Mouse (Mus musculus) stomach, embryonic 14.5 days (tissue): ENCODE data around the gene Jmjd1c. TPM values are rescaled to one million over a fixed set of nuclear protein-coding genes. Genes with fewer than 3 reads are reported as not detected.

Experiments used
- ATAC-seq: fragments of 200-750 bp; cut with Nextera tagmentation; 2 replicates; pipeline ENCODE4 v1.8.0; 2017; ENCODE audit warnings: low read depth, moderate TSS enrichment; ENCODE audit not compliant: insufficient number of reproducible peaks, insufficient read depth, low FRiP score
- H3K27ac ChIP-seq: fragments of 300-500 bp; sonication (generic); 2 replicates; pipeline ENCODE4 v1.5.1; 2014; ENCODE audit warnings: mild to moderate bottlenecking, low read length, moderate library complexity, mixed read lengths
- H3K27me3 ChIP-seq: fragments of 300-500 bp; sonication (generic); 2 replicates; pipeline ENCODE4 v1.6.1; 2014; ENCODE audit warnings: low read length, control low read depth, mixed read lengths; ENCODE audit not compliant: control insufficient read depth, insufficient read depth
- H3K36me3 ChIP-seq: fragments of 300-500 bp; sonication (generic); 2 replicates; pipeline ENCODE4 v1.6.1; 2014; ENCODE audit warnings: mild to moderate bottlenecking, control low read depth, low read length, moderate library complexity, mixed read lengths; ENCODE audit not compliant: control insufficient read depth, insufficient read depth
- H3K4me1 ChIP-seq: fragments of 300-500 bp; sonication (generic); 2 replicates; pipeline ENCODE4 v1.6.1; 2014; ENCODE audit warnings: low read length, control low read depth, mixed read lengths; ENCODE audit not compliant: control insufficient read depth, insufficient read depth
- H3K4me2 ChIP-seq: fragments of 300-500 bp; sonication (generic); replicated peaks from 2 replicates; pipeline ENCODE4 v1.6.1; 2014; ENCODE audit warnings: low read depth, low read length, control low read depth
- H3K4me3 ChIP-seq: fragments of 300-500 bp; sonication (generic); 2 replicates; pipeline ENCODE4 v1.5.1; 2014; ENCODE audit warnings: low read depth, low read length, control low read depth
- H3K9ac ChIP-seq: fragments of 300-500 bp; sonication (generic); replicated peaks from 2 replicates; pipeline ENCODE4 v1.6.1; 2014; ENCODE audit warnings: low read depth, mild to moderate bottlenecking, control low read depth, low read length, moderate library complexity, mixed read lengths
- H3K9me3 ChIP-seq: fragments of 300-500 bp; sonication (generic); 2 replicates; pipeline ENCODE4 v1.6.1; 2016; ENCODE audit warnings: low read depth, low read length, control low read depth; ENCODE audit not compliant: control insufficient read depth
- whole genome bisulfite sequencing: fragments of 180-500 bp; shearing (Covaris S2); extraction: QIAGEN DNeasy Blood & Tissue Kit; methylation state at CpG from one replicate; pipeline ENCODE4 v1.1.7; 2014; 5-methylcytosine and 5-hydroxymethylcytosine counted together
- polyA plus RNA-seq: library from polyadenylated mRNA; unstranded; fragments of >200 nt; fragmentation: Nextera tagmentation; extraction: Ambion mirVana; gene quantifications from 2 replicates; pipeline ENCODE4 v1.2.1, GENCODE M21; 2014

Gene Jmjd1c
- polyA plus RNA-seq, 1 experiment from 2014 or later = 58.2 TPM

DNA sequence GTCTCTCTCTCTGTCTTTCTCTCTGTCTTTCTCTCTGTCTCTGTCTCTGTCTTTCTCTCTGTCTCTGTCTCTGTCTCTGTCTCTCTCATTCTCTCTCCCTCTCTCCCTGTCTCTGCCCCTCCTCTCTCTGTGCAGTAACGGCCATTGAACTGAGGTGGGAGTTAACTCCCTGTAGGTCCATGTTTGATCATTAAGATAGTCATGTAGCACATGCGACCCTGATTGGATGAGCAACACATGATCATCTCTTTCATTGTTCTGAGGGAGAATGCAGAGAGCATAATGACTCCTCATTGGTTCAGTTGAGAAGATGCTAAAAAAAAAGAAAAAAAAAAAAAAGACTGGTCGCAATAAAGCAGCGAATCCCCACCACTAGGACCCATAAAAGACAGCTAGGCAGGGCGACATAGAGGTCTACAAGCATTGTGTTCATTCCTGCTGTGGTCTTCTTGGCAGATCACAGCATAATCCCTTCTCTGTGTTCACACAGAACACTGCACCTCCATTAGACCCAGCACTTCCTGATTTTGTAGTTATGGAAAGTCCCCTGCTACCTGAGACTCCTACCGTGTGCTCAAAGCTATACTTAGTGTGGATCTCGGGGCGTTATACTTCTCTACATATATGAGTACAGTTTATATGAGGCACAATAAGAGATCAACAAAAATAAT, 200.7 kb downstream of the Jmjd1c start:
- WGBS = 78% methylated on average over 8 of the region's 8 CpGs
- no peak for ATAC-seq

DNA sequence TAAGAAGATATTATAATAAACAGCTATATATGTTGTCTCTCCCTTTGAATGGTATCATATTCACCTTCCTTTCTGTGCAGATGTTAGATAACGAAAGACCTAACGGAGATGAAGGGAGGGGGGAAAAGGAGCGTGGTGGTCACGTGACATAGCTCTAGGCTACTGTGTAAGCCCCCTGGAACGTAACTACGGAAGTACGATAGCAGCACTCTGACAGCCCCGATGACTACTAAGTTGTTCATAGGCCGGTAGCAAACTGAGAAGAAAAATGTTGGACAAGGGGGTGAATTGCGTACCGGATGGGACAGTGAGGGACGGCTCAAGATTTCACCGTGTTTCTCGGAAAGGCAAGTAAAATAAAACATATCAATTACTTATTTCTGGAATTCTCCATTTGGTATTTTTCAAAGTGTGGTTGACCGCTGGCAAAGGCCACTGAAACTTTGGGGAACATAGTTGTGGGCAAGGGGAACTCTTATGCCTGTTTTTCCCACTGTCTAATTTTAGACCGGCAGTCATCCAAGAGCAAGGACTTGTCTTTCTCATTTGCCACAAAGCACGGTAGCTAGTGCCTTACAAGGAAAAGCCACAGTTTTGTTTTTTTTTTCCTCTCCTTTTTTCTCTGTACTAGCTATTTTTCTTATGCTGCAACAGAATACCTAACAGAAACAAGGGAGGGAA, 201.4 kb downstream of the Jmjd1c start:
- 92% methylated on average over 17 of the region's 17 CpGs for WGBS
- Histone ChIP-seq H3K4me1 (no peaks in the 10 kb centered on the region), H3K27me3 (no peaks in the 10 kb centered on the region), H3K9ac (no peak overlapping the region), H3K4me3 (no peak overlapping the region), H3K4me2 (no peak overlapping the region), H3K27ac (no peak overlapping the region), H3K36me3 (no peaks in the 10 kb centered on the region), H3K9me3 (no peaks in the 10 kb centered on the region)
- ATAC-seq = no peak

More for the DNA sequence above, 200.7 kb downstream of the Jmjd1c start:
- H3K4me3 ChIP-seq = no peak overlapping the region
- no peaks in the 10 kb centered on the region for H3K36me3 ChIP-seq
- H3K9me3 ChIP-seq = no peaks in the 10 kb centered on the region
- H3K9ac ChIP-seq = no peak overlapping the region
- no peaks in the 10 kb centered on the region for H3K27me3 ChIP-seq
- no peak overlapping the region for H3K27ac ChIP-seq
- H3K4me1 ChIP-seq = no peaks in the 10 kb centered on the region
- no peak overlapping the region for H3K4me2 ChIP-seq

DNA sequence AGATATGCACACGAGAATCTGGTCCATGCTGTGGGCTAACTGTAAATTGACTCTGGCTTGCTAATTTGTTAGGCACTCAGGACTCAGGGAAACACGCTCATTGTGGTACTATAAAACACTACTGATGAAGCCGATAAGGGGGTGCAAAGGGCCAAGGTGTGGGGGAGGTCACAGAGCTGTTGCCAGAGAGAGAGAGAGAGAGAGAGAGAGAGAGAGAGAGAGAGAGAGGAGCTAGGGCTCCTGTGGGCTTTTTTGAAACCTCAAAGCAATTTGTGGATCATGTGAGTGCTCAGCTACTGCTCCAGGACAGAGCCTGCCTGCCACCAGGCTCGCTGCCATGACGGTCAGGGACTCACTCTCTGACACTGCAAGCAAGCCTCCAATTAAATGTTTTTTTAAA, 202.9 kb downstream of the Jmjd1c start:
- no peak overlapping the region for H3K9ac ChIP-seq
- ATAC-seq = no peak
- no peak overlapping the region for H3K4me2 ChIP-seq
- H3K4me3 ChIP-seq = no peak overlapping the region
- H3K27me3 ChIP-seq = no peaks in the 10 kb centered on the region
- 46% methylated on average over 5 of the region's 5 CpGs for WGBS
- H3K36me3 ChIP-seq = no peaks in the 10 kb centered on the region
- H3K4me1 ChIP-seq = no peaks in the 10 kb centered on the region
- no peaks in the 10 kb centered on the region for H3K9me3 ChIP-seq
- H3K27ac ChIP-seq = no peak overlapping the region

DNA sequence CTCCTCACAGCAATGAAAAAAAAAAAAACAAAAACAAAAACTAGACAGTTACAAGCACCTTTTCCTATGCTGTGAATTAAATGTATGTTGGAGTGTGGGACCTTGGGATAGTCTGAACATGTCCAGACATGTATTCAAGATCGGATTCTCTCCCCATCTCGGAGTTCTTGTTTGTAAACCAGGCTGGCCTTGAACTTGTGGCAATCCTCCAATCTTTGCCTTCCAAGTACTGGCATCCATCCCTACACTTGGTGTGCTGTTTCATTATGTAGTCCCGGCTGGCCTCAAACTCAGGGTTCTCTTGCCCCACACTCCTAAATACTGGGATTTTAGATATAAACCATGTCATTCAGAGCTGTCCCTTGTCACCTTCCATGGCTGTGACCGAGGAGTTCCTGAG, 203.4 kb downstream of the Jmjd1c start:
- no peaks in the 10 kb centered on the region for H3K27me3 ChIP-seq
- H3K4me2 ChIP-seq = no peak overlapping the region
- no peak overlapping the region for H3K9ac ChIP-seq
- H3K36me3 ChIP-seq = no peaks in the 10 kb centered on the region
- WGBS = 76% methylated on average over 4 of the region's 4 CpGs
- no peak for ATAC-seq
- H3K4me3 ChIP-seq = no peak overlapping the region
- no peaks in the 10 kb centered on the region for H3K9me3 ChIP-seq
- no peaks in the 10 kb centered on the region for H3K4me1 ChIP-seq
- H3K27ac ChIP-seq = no peak overlapping the region

DNA sequence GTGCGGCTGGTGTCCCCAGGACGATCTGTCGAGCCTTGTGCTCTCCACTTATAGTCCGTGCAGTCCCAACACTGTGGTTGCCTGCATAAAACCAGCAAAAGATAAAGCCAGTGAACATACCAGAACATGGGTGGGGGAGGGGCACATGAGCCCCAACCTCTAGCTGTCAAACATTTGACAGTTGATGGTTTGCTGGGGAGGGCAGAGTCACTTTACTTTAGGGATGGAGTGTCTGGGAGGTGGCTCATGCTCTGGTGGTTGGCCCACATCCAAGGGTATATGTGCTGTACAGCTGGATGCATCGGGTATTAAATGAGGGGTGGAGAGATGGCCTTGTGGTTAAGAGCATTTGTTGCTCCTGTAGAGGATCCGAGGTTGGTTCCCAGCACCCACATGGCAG, 205.1 kb downstream of the Jmjd1c start:
- Histone ChIP-seq H3K4me3 (no peak overlapping the region), H3K36me3 (no peaks in the 10 kb centered on the region), H3K27ac (no peak overlapping the region), H3K27me3 (no peaks in the 10 kb centered on the region), H3K9ac (no peak overlapping the region), H3K4me2 (no peak overlapping the region), H3K9me3 (no peaks in the 10 kb centered on the region), H3K4me1 (no peaks in the 10 kb centered on the region)
- 96% methylated on average over 6 of the region's 6 CpGs for WGBS
- ATAC-seq = no peak

DNA sequence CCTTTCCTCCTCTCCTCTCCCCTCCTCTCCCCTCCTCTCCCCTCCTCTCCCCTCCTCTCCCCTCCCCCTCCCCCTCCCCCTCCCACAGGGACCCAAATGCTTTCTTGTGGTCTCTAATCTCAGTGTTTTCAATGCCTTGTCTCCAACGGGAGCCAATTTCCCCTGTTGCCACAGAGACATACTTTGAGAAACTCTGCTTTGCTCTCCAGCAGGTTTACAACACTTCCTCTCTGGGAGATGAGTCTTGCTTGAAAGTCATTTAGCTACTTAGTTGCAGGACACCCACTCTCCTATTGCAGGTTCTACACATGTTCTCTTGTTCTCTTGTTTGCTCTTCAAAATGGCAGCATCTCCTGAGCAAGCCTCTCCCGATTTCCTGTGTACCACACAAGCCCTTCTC, 206.4 kb downstream of the Jmjd1c start:
- 60% methylated on average over 2 of the region's 2 CpGs for WGBS
- H3K9ac ChIP-seq = no peak overlapping the region
- no peak overlapping the region for H3K27ac ChIP-seq
- no peaks in the 10 kb centered on the region for H3K36me3 ChIP-seq
- no peak for ATAC-seq
- no peaks in the 10 kb centered on the region for H3K27me3 ChIP-seq
- no peaks in the 10 kb centered on the region for H3K9me3 ChIP-seq
- H3K4me2 ChIP-seq = no peak overlapping the region
- no peak overlapping the region for H3K4me3 ChIP-seq
- H3K4me1 ChIP-seq = no peaks in the 10 kb centered on the region

Other genes starting within 250 kb of the Jmjd1c start
- gene Reep3, start 820 bp downstream of the Jmjd1c start, polyA plus RNA-seq = 52.6 and 55.6 TPM in 2 replicates
- 35.3 and 37.9 TPM in 2 replicates for gene Nrbf2, start 189.2 kb downstream of the Jmjd1c start, polyA plus RNA-seq